Mouse (Mus musculus): ENCODE measurements around the gene Ada. TPM values are rescaled to one million over a fixed set of nuclear protein-coding genes. Genes with fewer than 3 reads are reported as not detected.

Gene Ada
- polyA plus RNA-seq, 1 experiment from 2014 or later: 9.0 TPM

Other genes starting within 250 kb of the Ada start
- 0.04 and 0.06 TPM in 2 replicates for gene Hnf4a, start 243.4 kb downstream of the Ada start, polyA plus RNA-seq (2015; fragmentation: Nextera tagmentation; extraction: Ambion mirVana)
- 40.3 and 42.8 TPM in 2 replicates for gene Ttpal, start 147.9 kb downstream of the Ada start, polyA plus RNA-seq (2015; fragmentation: Nextera tagmentation; extraction: Ambion mirVana)
- 40.3 and 41.3 TPM in 2 replicates for gene Serinc3, start 105.1 kb downstream of the Ada start, polyA plus RNA-seq (2015; fragmentation: Nextera tagmentation; extraction: Ambion mirVana)
- 119 and 151 TPM in 2 replicates for gene Pkig, start 91.9 kb downstream of the Ada start, polyA plus RNA-seq (2015; fragmentation: Nextera tagmentation; extraction: Ambion mirVana)
- 1.1 TPM in 2 replicates for gene Ccn5, start 70.6 kb upstream of the Ada start, polyA plus RNA-seq (2015; fragmentation: Nextera tagmentation; extraction: Ambion mirVana)
- gene Kcnk15, start 103.4 kb upstream of the Ada start, polyA plus RNA-seq (2015; fragmentation: Nextera tagmentation; extraction: Ambion mirVana): not detected in 2 replicates
- 0.13 and 0.20 TPM in 2 replicates for gene Rims4, start 168.4 kb upstream of the Ada start, polyA plus RNA-seq (2015; fragmentation: Nextera tagmentation; extraction: Ambion mirVana)
- gene Ywhab, start 244.7 kb upstream of the Ada start, polyA plus RNA-seq (2015; fragmentation: Nextera tagmentation; extraction: Ambion mirVana): 293 and 298 TPM in 2 replicates